Mouse (Mus musculus) adipocyte (in vitro differentiated cells): Measurements from ENCODE around the gene Eid2.

Source experiments
- DNase-seq: peaks from one replicate; pipeline ENCODE4 v3.0.0-alpha.2; 2016; ENCODE audit warnings: low spot score

The Eid2 gene

DNA sequence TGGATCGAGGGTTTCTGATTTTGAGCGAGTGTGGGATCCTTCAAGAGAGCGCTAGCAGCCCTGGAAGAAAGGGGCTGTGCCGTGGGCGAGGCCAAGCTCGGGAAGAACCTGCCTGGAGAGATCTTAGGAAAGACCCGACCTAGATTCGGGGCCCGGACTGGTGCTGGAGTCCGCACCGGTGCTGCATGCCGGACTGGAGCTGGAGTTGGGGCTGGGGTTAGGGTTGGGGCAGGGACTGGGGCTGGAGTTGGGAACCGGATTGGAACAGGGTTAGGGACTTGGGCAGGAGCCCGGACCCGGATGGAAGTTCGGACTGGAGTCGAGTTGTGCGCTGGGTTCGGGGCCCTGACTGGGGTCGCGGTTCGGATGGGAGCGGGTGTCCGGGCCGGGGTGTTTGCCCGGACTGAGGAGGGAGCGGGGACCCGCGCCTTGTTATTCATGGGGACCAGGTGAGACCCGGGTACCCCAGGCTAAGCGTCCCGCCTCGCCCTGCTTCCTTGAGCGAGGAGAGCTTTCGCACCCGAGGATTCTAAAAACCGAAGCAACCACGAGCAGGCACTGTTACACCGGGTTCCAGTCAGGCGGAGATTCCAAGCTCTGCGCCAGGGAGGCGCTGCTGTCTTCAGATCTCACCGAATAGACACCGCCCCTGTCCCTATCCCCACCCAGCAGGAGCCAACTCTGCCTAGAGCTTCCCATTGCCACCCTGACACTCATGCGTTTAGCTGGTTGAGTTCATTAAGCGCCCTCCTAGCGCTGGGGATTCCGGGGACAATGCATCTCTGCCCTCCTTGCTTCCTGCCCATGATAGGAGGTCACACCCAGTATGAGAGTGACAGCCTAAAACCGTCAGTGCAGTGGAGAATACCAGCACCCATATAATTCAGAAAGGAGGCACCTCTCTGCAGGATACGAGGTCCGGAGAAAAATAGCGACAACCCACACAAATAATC is 23.2 kb downstream of the Eid2 start, which contains the start of gene Selenov:
Gene Selenov, minus strand, starts transcription at position 549 of the 953 bp plus-strand sequence.
- no peak for DNase-seq

DNA sequence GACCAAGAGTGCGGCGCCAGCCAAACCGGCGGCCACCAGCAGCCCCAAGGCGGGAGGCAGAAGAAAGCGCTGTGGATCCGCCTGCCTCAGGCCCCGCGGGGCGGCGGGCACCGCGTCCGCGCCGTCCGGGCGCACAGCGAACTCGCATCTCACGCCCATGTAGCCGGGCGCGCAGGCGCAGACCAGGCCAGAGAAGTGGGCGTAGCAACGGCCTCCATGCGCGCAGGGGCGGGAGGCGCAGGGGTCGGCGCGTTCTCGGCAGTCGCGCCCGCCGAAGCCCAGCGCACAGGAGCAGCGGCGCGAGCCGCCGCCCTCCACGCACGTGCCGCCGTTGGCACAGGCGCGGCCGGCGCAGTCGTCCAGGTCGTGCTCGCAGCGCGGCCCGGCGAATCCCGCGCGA is 26.8 kb downstream of the Eid2 start:
- DNase-seq: no peak

DNA sequence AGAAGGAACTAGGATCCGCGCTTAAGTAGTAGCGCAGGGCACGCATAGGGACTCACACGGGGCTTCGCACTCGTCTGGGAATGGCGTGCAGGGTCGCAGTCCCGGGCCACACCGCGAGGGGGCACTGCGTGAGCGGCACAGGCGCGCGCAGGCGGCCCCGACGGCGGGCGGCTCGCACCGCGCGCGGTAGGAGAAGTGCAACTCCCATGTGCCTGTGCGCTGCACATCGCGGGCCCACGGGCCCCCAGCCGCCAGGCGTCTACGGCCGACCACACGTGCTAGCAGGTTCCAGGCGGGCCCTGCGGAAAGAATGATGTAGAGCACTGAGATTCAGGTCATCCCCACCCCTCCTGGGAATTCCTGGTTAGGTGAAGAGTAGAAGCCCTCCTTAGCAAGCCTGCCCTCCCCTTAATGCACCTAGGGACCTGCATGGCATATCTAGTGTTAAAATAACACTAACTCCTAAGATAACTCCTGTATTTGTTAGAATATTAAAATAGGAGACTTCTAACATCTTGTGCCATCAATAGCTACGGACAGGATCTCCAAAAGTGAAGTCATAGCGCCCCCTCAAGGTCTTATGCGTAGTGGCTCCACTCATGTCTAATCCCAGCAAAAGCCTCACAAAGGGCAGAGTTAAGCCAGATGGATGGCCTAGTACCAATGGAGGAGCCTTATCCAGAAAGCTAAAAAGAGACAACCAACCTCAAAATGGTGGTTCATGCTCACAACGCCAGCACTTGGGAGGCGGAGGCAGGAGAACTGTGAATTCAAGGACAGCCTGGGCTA is 31.4 kb downstream of the Eid2 start:
- peak; percentile 72 for DNase-seq

DNA sequence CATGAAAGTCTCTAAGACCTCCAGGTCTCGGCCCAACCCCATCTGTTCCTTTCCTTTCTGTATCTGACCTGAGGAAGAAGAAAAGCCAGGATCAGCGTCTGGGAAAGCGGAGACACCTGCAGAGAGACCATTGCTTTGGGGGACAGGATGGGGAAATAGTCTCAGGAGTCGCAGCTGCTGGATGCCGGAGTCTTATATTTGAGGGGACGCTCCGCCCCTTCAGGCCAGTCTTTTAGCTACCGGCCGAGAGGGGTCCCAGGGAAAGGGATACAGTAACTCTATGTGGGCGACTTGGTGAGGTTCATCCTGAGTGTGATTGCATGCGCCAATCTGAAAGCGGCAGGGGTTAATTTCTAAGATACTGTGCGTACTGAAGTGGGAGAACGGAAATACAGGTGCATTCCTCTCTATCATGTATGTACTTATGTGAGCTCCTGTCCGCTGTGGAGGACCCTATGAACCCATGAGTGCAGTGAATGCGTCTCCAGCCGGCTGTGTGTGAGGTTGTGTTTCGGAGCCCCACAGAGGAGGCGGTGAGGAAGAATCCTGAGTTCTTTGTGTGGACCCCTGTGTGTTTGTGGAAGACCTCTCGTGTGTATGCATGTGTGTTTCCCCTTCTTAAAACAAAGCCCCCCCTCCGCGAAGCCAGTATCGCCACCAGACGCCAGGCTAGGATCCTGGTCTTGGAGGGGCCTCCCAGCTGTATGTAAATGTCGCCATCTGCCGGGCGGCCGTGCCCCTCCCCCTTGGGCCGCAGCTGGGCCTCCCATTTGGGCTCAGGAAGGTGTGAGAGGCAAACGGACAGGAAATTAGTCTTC is 34.1 kb downstream of the Eid2 start, which contains the start of gene Dll3:
Gene Dll3, minus strand, starts transcription at position 623 of the 818 bp plus-strand sequence.
- DNase-seq: peak; percentile 17

DNA sequence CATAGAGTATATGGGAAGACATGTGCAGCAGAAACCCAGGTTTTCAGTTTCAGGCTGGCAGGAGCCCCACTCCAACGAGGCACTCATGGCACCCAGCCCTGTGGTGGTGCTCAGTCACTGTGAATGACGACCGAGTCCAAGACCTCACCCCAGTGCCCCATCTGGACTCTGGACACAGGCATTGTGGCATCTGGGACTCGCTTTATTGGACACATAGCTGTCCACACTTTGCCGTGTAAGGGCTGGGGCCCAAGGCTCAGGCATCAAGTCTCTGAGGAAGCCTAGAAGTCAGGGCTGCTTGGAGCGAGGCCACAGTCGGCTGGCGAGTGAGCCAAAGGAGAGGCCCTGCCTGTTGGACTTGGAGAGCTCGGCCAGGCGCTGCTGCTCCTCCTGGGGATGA is 38.0 kb downstream of the Eid2 start:
- peak; percentile 66 for DNase-seq

DNA sequence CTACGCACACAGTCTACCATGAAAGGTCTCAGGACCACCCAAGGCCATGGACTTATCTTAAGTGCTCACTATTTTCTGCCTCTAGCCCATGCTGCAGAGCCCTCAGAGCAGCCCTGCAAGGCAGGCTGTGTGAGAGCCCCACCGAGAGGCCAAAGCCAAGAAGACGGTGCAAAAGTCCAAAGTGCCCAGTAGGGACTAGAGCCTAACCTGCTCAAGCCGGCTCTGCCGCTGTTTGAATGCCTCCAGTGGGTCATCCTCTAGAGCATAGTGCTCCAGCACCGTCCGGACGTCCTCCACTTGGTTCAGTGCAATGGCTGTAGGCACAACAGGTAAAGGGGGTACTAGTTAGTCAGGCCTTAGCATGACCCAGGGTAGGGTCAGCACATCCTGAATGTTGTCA is 38.5 kb downstream of the Eid2 start:
- no peak for DNase-seq

DNA sequence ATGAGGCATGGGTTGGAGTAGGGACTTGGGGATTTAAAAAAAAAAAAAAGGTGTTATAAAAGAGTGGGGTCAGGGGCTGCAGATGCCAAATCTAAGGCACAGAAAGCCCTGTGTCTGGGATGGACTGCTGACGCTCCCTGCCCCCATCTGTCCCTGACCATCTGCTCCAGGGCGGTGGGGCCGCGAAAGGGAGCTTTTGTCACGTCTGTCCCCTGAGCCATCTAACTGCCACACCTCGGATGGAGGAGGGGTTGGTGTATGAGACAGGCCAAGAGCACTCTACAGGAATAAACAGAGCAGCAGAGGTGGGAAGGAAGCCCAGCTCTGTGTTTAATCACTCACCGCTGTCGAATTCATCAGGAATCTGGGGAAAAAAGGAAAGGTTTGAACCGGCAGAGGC is 42.1 kb downstream of the Eid2 start:
- DNase-seq: no peak

DNA sequence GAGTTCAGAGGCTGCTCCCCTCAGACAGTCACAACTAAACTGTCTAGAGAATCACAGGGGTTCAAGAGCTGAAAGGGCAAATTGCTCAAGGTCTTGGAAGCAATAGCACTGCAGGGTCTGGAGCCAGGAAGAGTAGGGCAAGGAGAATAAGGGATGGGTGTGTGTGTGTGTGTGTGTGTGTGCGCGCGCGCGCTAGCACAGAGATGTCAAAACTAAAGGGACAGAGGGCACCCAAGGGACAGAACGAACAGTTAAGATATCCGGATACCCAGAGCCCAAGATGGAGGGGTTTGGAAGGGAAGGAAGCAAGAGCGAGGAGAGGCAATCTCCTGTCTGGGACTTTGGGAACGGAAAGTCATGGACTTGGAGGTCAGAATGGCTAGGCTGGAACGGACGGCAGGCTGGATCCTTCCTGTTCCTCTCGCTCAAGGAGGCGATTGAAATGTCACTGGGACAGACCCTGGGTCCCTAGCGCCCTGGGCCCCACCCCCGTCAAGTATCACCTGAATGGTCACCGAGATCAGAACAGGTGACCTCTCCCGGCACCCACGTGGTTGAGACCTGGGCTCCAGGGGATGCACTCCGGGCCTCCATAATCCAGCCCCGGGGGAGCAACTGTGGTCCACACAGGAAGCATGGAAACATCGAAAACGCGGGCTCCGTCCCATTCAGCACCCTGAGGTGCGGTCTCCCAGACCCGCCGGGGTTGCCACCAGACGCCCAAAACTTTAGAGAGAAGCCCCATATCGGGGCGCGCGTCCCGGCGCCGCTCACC is 43.7 kb downstream of the Eid2 start:
- peak; percentile 75 for DNase-seq

DNA sequence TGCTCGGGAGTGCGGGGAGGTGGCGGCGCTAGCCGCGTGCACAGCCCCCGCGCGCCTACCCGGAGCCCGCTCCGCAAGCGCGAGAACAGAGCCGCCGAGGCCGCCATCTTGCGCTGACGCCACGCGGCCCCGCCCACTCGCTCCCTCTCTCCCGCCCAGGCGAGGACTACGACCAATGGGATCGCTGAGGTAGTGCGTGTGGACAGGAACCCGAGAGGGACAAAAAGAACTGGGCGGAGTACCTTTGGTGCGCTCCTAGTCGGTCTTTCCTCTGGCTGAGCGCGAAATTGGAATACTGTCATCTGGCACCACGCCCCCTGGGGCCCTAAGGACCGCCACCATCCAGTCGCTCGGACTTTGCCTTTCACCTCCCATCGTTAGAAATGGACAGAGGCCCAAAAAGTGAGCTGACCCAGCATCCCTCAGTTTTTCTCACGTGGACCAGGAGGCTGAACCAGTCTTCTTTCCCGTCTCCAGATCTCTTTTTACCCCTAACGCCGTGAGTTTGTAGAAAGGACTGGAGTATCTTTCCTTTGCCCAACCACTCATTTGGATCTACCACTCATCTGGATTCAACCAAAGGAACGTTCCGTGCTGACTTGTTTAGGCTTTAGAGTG is 44.4 kb downstream of the Eid2 start, which contains the start of gene Timm50:
Gene Timm50, minus strand, starts transcription at position 147 of the 618 bp plus-strand sequence.
- DNase-seq: peak; percentile 91

DNA sequence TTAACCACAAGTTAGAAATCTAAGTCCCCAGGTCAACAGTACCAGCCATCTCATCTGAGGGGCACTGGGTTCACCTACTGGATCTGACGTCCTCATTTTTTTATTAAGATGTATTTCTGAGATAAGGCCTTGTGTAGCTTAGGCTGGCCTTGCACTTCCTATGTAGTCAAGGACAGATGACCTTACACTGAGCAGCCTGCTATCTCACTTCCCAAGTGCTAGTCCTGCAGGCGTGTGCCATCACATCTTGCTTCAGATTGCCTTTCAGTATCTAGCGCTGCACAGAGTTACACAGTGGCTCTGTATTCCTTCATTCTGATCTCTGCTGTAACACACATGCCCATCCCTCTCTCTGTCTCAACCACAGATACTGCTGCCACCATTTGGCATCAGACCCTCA is 50.4 kb downstream of the Eid2 start:
- DNase-seq: no peak

DNA sequence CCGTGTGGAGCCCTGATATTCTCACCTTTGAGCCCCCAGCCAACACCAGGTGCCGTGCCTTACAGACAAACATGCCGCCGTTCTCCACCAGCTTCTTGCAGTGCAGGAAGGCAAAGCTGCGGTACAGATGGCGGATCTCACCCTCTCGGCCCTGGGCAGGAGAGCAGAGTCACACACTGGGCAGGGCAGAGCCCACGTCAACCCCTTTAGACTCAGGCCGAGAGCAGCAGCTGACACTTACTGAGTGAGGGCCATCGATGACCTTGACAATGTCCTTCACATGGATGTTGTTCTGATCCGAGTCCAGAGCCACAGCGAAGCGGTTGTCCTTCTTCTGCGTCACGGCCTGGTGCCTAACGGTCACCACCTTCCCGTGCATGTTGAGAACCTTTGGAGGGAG is 51.0 kb downstream of the Eid2 start:
- DNase-seq: no peak
